Comparison of ENCODE assay signal across 9 mouse cellular contexts in the genomic region with DNA sequence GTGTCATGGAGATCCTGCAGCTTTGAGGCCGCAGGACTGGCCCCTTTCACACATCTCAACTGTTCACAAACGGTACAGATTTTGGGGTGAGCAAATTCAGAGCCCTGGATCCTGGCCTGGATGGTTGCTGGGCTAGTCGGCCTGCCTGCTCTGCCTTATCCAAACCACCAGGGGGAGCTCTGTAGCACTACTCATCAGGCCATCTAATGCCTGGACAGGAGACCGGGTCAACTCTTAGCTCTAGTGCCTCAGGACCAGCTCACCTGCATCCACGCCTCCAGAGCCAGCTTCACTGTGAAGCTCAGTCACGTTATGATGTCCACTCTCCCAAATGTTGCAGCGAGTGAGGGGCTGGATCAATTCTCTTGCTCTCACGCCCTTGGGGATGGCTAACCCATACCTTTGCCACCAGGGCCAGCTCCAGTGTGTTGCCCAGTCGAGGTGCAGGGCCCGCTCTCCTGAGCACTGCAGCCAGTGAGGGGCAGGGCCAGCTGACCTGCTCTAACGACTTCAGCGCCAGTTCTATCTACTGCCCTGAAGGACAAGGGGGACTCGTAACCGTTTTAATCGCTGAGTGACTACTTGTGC.
DNase-seq lines count a peak whose midpoint lies in the region; ATAC-seq and TF ChIP-seq lines count a peak whose summit lies in the region.
"Had no signal": no experiment of that assay in that cellular context is flagged by ENCODE, and none has a peak within 500 bp of the region (broad histone marks: within the 10 kb centered on the region; RNA-seq: fewer than 3 reads in every experiment).

No protein-coding gene starts in this region.

- no peaks in the 10 kb centered on the region for H3K36me3 ChIP-seq in G1E (replicated peaks)
- no peaks in the 10 kb centered on the region for H3K36me3 ChIP-seq in embryonic facial prominence, embryonic 14.5 days (ENCODE audit: control insufficient read depth, insufficient read depth, low read length)
- no peaks in the 10 kb centered on the region for H3K36me3 ChIP-seq in lung, embryonic 14.5 days (ENCODE audit: insufficient read depth)
- H3K36me3 ChIP-seq: heart, embryonic 15.5 days had no signal

- peak; percentile 24; the same call in 1 of the 2 replicates for TF ChIP-seq CTCF in G1E (IDR thresholded peaks at IDR 0.05; ENCODE audit: low read depth, low read length)
- peak; percentile 91 for TF ChIP-seq CTCF in lung, embryonic 14.5 days (IDR thresholded peaks at IDR 0.05; ENCODE audit: low read depth)

- no peaks in the 10 kb centered on the region for H3K4me1 ChIP-seq in G1E (ENCODE audit: insufficient read depth, low read depth, low read length)
- H3K4me1 ChIP-seq in embryonic facial prominence, embryonic 14.5 days (ENCODE audit: control insufficient read depth, insufficient read depth, low read length) = no peaks in the 10 kb centered on the region
- peaks cover 15% of the 10 kb centered on the region for H3K4me1 ChIP-seq in lung, embryonic 14.5 days (ENCODE audit: insufficient read depth)
- H3K4me1 ChIP-seq: heart, embryonic 15.5 days had no signal

- intact Hi-C loops in heart, postnatal 10 days (cut with DNase I) = loop anchor here (2.0 to 10.0 kb wide), 2 partner anchors 149 to 1591 kb away; no protein-coding TSS in a partner anchor

- H3K27ac ChIP-seq in embryonic facial prominence, embryonic 14.5 days (replicated peaks; ENCODE audit: low read depth, low read length) = no peak overlapping the region
- H3K27ac ChIP-seq in lung, embryonic 14.5 days (ENCODE audit: low read depth) = no peak overlapping the region
- H3K27ac ChIP-seq: heart, embryonic 15.5 days had no signal

- no peak for DNase-seq in G1E (ENCODE audit: low spot score)
- peak; percentile 19 to 21 for DNase-seq in adrenal gland, postnatal 4 days (ENCODE audit: low spot score in 2 of 2)
- DNase-seq in embryonic facial prominence, embryonic 14.5 days (ENCODE audit: low spot score) = peak; percentile 50
- DNase-seq in heart, postnatal 10 days = peak; percentile 50 to 76
- DNase-seq in large intestine, adult 2 months (ENCODE audit: low read depth, low spot score) = peak; percentile 22
- peak; percentile 85 for DNase-seq in lung, embryonic 14.5 days
- peak; percentile 46 for DNase-seq in retina, postnatal 7 days (ENCODE audit: low read depth, low spot score)
- peak; percentile 36 for DNase-seq in yolk sac, embryonic 10.5 days (ENCODE audit: low spot score)

- H3K27me3 ChIP-seq in G1E (ENCODE audit: insufficient read depth, low read length) = no peaks in the 10 kb centered on the region
- no peaks in the 10 kb centered on the region for H3K27me3 ChIP-seq in embryonic facial prominence, embryonic 14.5 days (replicated peaks; ENCODE audit: control insufficient read depth, insufficient read depth, low read length)
- H3K27me3 ChIP-seq in lung, embryonic 14.5 days (ENCODE audit: insufficient read depth, low read length) = no peaks in the 10 kb centered on the region
- H3K27me3 ChIP-seq: heart, embryonic 15.5 days had no signal

- no peak overlapping the region for H3K4me2 ChIP-seq in embryonic facial prominence, embryonic 14.5 days (ENCODE audit: low read depth, low read length)
- H3K4me2 ChIP-seq in lung, embryonic 14.5 days = no peak overlapping the region
- H3K4me2 ChIP-seq: heart, embryonic 15.5 days had no signal

- H3K4me3 ChIP-seq in G1E (ENCODE audit: low read depth, low read length) = no peak overlapping the region
- H3K4me3 ChIP-seq in embryonic facial prominence, embryonic 14.5 days (ENCODE audit: low read depth, low read length) = no peak overlapping the region
- H3K4me3 ChIP-seq in lung, embryonic 14.5 days (ENCODE audit: low read depth, low read length) = no peak overlapping the region
- H3K4me3 ChIP-seq: heart, embryonic 15.5 days had no signal

- ATAC-seq in G1E (ENCODE audit: extremely low read depth, insufficient number of reproducible peaks, low FRiP score, poor library complexity, severe bottlenecking) = 0 out of 2 replicates have a peak, but pooled peaks have one; percentile 37
- ATAC-seq in embryonic facial prominence, embryonic 14.5 days (ENCODE audit: low read depth) = no peak
- peak; percentile 48; the same call in 1 of the 2 replicates for ATAC-seq in lung, embryonic 14.5 days (ENCODE audit: insufficient read depth)

- no peak overlapping the region for H3K9ac ChIP-seq in embryonic facial prominence, embryonic 14.5 days (ENCODE audit: low read depth, low read length)
- H3K9ac ChIP-seq in lung, embryonic 14.5 days = no peak overlapping the region
- H3K9ac ChIP-seq: heart, embryonic 15.5 days had no signal

- peaks cover 54% of the 10 kb centered on the region for H3K9me3 ChIP-seq in G1E (replicated peaks)
- H3K9me3 ChIP-seq in embryonic facial prominence, embryonic 14.5 days (ENCODE audit: control insufficient read depth, low read length) = no peaks in the 10 kb centered on the region
- H3K9me3 ChIP-seq in lung, embryonic 14.5 days (ENCODE audit: low read depth, low read length) = no peaks in the 10 kb centered on the region
- H3K9me3 ChIP-seq: heart, embryonic 15.5 days had no signal

- WGBS in embryonic facial prominence, embryonic 14.5 days = 54% methylated on average over 15 of the region's 15 CpGs
- WGBS in large intestine, adult 2 months = 58% methylated on average over 15 of the region's 15 CpGs
- WGBS in lung, embryonic 14.5 days = 58% methylated on average over 15 of the region's 15 CpGs
